Mouse (Mus musculus) B cell, adult 62 days (primary cell): ENCODE measurements around the gene Myd88. TPM values are rescaled to one million over a fixed set of nuclear protein-coding genes. Genes with fewer than 3 reads are reported as not detected.

Experiments used
- total RNA-seq: library from RNA; stranded (reverse); gene quantifications from 4 replicates; pipeline ENCODE4 v1.2.4, GENCODE M21; 2023

Gene Myd88
- total RNA-seq: 31.1 to 32.3 TPM (median 31.8 TPM) in 4 replicates

GRCm38 (mm10) chr9:119340909-119341816 lies at the start of gene Myd88:
Gene Myd88, minus strand, starts transcription at chr9:119341411.

DNA sequence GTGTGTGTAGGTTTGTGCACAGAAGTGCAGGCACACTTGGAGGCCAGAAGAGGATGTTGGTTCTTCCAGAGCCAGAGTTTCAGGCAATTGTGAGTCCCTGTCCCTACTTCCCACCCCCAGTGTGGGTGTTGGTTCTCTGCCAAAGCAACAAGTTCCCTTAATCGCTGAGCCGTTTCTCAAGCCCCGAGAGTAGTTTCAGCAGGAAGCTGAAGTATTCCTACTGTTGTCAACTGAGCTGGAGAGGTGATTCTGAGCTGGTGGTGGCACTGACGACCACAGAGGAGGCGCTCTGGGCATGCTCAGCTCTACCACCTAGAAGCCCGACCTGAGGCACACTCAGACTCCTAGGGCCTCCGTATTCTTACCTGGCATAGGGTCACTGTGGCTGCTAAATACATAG lies 24.1 kb upstream of the Myd88 start, which contains the start of gene Slc22a14:
TSS of gene Slc22a14 (minus strand) at position 270 of the 400 bp plus-strand sequence.

GRCm38 (mm10) chr9:119357331-119358057 lies 16.3 kb upstream of the Myd88 start, which contains the start of gene Xylb:
Gene Xylb, plus strand, starts transcription at chr9:119357381.

DNA sequence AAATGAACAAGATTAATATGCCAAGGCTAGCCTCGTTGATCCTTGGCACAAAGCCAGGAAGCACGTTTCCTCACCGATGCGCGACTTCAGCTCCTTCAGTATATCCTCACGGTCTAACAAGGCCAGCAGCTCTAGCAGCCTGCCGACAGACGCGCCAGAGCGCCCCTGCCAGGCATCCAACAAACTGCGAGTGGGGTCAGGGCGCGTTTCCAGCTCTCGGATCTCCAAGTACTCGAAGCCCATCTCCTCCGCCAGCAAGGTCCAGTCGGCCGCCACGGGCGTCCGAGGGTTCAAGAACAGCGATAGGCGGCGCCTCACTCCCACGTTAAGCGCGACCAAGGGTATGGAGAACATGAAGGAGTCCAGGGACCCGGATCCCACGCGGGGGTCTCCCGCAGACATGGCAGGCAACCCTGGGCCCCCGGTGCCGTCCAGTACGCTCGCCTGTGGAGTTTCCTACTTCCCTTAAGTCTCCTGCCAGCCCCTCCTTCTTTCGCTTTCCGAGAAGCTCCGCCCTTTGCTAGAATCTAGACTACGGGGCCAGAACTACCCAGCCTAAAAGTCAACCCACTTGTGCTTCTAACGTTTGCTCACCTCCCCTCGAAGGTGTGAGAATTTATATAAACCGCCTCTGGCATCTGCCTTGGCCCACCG lies 1.5 kb downstream of the Myd88 start, which contains the start of gene Acaa1a:
TSS of gene Acaa1a (plus strand) at position 119 of the 654 bp plus-strand sequence.

DNA sequence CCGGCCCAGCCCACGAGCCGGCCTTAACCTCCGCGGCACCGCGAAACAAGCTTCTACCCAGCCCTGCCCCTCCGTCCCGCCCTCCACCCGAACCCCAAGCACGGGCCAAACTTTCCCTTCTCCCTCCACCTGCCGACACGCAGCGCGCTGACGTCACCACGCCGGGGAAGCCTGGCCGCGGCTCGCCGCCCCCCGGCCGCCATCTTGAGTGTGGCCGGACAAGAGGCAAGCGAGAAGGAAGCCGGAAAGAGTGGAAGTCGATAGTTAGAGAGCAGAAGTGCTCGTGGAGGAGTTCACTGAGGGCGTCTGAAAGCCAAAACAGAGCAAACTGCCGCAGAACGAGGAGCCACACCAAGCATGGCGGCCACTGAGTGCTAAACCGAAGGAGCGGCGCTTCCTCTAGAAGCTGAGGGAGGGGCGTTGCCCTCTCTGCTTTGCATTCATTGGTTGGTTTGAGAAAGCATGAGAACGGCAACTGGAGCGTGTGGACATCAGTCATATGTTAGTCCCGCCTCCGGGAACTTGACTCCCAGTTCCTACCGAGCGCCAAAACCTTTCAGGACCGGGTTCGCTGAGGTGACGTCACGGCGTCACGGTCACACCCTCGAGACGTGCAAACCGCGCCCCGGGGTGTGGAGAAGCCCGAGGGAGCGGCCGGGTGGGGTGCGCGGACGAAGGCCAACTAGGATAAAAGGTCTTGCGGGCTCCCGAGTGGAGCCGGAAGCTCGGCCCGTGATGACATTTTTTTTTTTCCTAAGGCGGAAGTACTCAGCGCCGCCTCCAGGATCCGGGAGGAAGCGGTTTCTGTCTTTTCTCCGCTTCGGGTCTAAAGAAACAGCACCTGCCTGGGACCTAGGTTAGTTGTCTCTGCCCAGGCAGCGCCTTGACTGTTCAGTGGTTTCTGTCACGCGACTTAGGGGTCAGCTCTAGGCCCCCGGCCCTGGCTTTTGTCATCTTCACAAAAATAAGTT lies 18.6 kb downstream of the Myd88 start, which contains the start of gene Oxsr1:
TSS of gene Oxsr1 (minus strand) at position 139 of the 971 bp plus-strand sequence.

Other genes with a start within 250 kb of the Myd88 start
- gene Plcd1, start 247.9 kb downstream of the Myd88 start, total RNA-seq: not detected in 4 replicates
- gene Dlec1, start 238.9 kb downstream of the Myd88 start, total RNA-seq: 0.24 to 1.2 TPM in 2 of 4 replicates, not detected in the others
- 0.49 to 1.4 TPM (median 1.0 TPM) in 4 replicates for gene Acaa1b, start 184.3 kb downstream of the Myd88 start, total RNA-seq
- gene Gm47289, start 182.2 kb downstream of the Myd88 start, total RNA-seq: not detected in 4 replicates
- 0.60 TPM in 1 of 4 replicates, not detected in the others for gene Slc22a13, start 132.3 kb downstream of the Myd88 start, total RNA-seq
- 33.2 to 42.2 TPM (median 37.1 TPM) in 4 replicates for gene Oxsr1, start 19.0 kb downstream of the Myd88 start, total RNA-seq
- 46.2 to 53.7 TPM (median 51.2 TPM) in 4 replicates for gene Acaa1a, start 1.7 kb downstream of the Myd88 start, total RNA-seq
- gene Xylb, start 16.0 kb upstream of the Myd88 start, total RNA-seq: 0.98 to 3.2 TPM (median 1.5 TPM) in 4 replicates
- not detected in 4 replicates for gene Slc22a14, start 24.1 kb upstream of the Myd88 start, total RNA-seq
- gene Acvr2b, start 60.7 kb upstream of the Myd88 start, total RNA-seq: 0.39 to 0.43 TPM in 2 of 4 replicates, not detected in the others
- 5.2 to 8.3 TPM (median 6.7 TPM) in 4 replicates for gene Exog, start 103.5 kb upstream of the Myd88 start, total RNA-seq
- not detected in 4 replicates for gene Scn5a, start 237.6 kb upstream of the Myd88 start, total RNA-seq